Mouse (Mus musculus): Measurements from ENCODE around the gene Ehf. TPM values are rescaled to one million over a fixed set of nuclear protein-coding genes. Genes with fewer than 3 reads are reported as not detected.
A peak's percentile ranks its signal among the peaks of the same experiment; 100 is the strongest.

Ehf gene
- polyA plus RNA-seq, 1 experiment from 2014 or later, result 1.3 TPM

DNA sequence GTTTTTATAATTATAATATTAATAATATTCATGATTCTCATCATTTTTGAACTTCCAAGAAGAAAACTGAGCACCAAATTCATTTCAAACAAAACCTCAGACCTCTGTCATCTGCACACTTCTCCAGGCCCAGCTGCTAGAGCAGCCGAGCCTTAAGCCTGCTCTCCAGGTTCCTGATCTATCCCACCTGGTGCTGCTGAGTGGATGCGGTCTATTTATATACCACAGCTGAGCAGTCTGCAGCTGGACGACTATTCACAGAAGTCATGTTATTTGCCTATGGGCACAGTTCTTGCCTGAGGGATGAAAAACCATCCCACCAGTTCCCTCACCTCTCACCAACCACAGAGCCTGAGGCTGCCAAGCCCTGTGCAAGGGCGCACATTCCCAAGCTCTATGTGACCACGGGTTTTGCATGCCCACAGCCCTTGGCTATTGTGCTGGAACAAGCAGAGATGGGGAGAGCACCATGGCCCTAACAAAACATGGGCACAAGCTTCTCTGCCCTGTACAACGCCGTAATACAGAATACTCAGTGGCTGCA lies 13.6 kb downstream of the Ehf start:
- H3K9ac ChIP-seq (ENCODE audit: low read length), result no peak overlapping the region
- peaks cover 7% of the 10 kb centered on the region for H3K4me1 ChIP-seq (ENCODE audit: control insufficient read depth, insufficient read depth, low read length)
- ATAC-seq (replicated peaks; ENCODE audit: extremely low read depth, insufficient read depth, low FRiP score), result peak; percentile 67
- H3K27me3 ChIP-seq (ENCODE audit: control insufficient read depth, insufficient read depth, low read length), result no peaks in the 10 kb centered on the region
- WGBS, result 43% methylated on average over 7 of the region's 7 CpGs
- no peaks in the 10 kb centered on the region for H3K9me3 ChIP-seq (replicated peaks; ENCODE audit: control insufficient read depth, low read length)
- no peak overlapping the region for H3K4me2 ChIP-seq (ENCODE audit: low read depth, low read length)
- H3K36me3 ChIP-seq (ENCODE audit: control insufficient read depth, insufficient read depth), result no peaks in the 10 kb centered on the region
- H3K27ac ChIP-seq (ENCODE audit: low read length), result no peak overlapping the region
- no peak overlapping the region for H3K4me3 ChIP-seq (ENCODE audit: low read length)

DNA sequence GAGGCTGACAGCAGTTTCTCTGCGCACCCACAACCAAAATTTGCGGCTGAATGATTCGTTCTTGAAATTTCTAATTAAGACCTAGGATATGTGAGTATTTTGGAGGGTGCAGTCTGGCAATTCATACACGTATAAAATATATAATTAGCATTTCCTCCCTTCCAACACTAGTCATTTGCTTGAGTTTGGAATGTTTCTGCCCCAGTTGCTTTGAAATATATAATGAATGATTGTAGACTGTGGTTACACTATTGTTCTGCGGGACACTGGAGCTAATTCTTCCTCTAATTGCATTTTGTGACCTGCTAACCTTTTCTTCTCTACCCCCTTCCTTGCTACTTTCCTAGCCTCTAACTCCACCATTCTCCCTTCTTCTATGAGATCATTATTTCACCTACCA lies 15.4 kb downstream of the Ehf start:
- no peak for ATAC-seq (replicated peaks; ENCODE audit: extremely low read depth, insufficient read depth, low FRiP score)
- WGBS, result 90% methylated on average over 5 of the region's 5 CpGs
- H3K9me3 ChIP-seq (replicated peaks; ENCODE audit: control insufficient read depth, low read length), result no peaks in the 10 kb centered on the region

DNA sequence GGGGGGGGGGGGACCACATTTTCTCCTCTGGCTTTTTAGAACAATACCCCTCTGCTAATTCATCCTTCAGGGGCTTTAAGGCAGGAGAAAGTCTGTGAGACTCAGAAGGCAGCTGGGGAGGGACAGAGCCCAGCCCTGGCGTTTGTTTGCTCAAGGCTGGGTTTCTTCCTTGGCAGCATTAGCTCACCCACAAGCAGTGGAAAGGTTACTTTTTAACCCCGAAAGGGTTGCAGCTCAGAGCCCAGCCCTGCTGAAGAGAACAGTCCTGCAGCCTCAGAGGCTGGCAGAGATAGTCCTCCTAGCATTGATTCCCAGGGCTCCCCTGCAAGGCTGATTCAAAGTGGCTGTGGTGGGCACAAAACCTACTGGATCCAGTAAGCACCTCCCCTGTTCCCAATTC lies 17.5 kb downstream of the Ehf start:
- Histone ChIP-seq H3K36me3 (ENCODE audit: control insufficient read depth, insufficient read depth) (no peaks in the 10 kb centered on the region), H3K9me3 (replicated peaks; ENCODE audit: control insufficient read depth, low read length) (no peaks in the 10 kb centered on the region), H3K4me2 (ENCODE audit: low read depth, low read length) (no peak overlapping the region), H3K27ac (ENCODE audit: low read length) (no peak overlapping the region), H3K4me1 (ENCODE audit: control insufficient read depth, insufficient read depth, low read length) (peaks cover 17% of the 10 kb centered on the region), H3K9ac (ENCODE audit: low read length) (no peak overlapping the region), H3K4me3 (ENCODE audit: low read length) (no peak overlapping the region), H3K27me3 (ENCODE audit: control insufficient read depth, insufficient read depth, low read length) (no peaks in the 10 kb centered on the region)
- no peak for ATAC-seq (replicated peaks; ENCODE audit: extremely low read depth, insufficient read depth, low FRiP score)
- WGBS, result 41% methylated on average over 2 of the region's 2 CpGs

More for the DNA sequence above, 15.4 kb downstream of the Ehf start:
- H3K27ac ChIP-seq (ENCODE audit: low read length), result no peak overlapping the region
- no peaks in the 10 kb centered on the region for H3K36me3 ChIP-seq (ENCODE audit: control insufficient read depth, insufficient read depth)
- H3K4me3 ChIP-seq (ENCODE audit: low read length), result no peak overlapping the region
- no peak overlapping the region for H3K9ac ChIP-seq (ENCODE audit: low read length)
- H3K4me2 ChIP-seq (ENCODE audit: low read depth, low read length), result no peak overlapping the region
- H3K4me1 ChIP-seq (ENCODE audit: control insufficient read depth, insufficient read depth, low read length), result peaks cover 7% of the 10 kb centered on the region
- H3K27me3 ChIP-seq (ENCODE audit: control insufficient read depth, insufficient read depth, low read length), result no peaks in the 10 kb centered on the region

DNA sequence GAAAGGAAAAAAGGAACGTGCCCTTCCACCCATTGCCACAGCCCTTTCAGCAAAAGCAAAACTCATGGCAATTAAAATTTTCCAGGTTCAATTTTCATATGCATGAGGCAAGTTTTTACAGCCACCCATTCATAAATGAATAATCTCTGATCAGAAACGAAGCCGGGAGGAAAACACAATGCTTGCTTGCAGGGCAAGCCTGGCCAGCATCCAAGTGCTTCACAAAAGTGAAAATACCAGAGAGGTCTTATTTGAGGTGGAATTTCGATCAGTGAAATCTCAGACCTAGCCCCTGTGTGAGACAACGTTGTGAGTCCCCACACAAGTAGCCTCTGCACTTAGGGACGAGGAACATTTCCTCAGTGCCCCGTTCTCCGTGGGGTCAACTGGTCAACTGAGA lies 19.3 kb downstream of the Ehf start:
- Histone ChIP-seq H3K4me1 (ENCODE audit: control insufficient read depth, insufficient read depth, low read length) (peaks cover 10% of the 10 kb centered on the region; the same call in 1 of the 2 replicates), H3K9me3 (replicated peaks; ENCODE audit: control insufficient read depth, low read length) (no peaks in the 10 kb centered on the region), H3K36me3 (ENCODE audit: control insufficient read depth, insufficient read depth) (no peaks in the 10 kb centered on the region), H3K27ac (ENCODE audit: low read length) (no peak overlapping the region), H3K9ac (ENCODE audit: low read length) (no peak overlapping the region), H3K4me2 (ENCODE audit: low read depth, low read length) (no peak overlapping the region), H3K27me3 (ENCODE audit: control insufficient read depth, insufficient read depth, low read length) (no peaks in the 10 kb centered on the region), H3K4me3 (ENCODE audit: low read length) (no peak overlapping the region)
- WGBS, result 61% methylated on average over 8 of the region's 8 CpGs
- no peak for ATAC-seq (replicated peaks; ENCODE audit: extremely low read depth, insufficient read depth, low FRiP score)

DNA sequence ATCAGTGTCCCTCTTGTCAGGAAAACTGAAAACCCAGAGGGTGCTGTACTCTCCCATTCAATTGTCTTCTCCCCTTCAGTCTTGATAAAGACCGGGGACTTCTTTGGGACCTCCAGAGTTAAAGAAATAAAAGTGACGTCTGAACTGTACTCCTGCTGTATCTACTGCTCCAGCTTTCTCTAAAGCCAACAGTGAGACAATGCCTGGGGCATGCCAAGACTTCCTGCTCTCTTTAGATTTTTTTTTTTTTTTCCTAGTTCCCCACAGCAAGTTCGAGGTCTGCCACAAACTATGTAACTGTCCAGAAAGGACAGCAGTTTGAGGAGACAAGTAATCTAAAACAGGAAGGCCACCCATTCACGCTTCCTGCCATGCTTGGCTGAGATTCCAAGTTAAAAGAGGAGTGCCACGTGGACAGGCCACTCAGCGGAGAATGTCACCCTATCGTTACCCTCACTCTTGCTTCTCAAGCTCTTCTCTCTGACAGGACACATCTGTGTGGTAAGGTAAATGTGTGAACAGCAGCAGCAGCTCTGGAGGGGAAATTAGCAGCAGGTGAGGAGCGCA lies 20.8 kb downstream of the Ehf start:
- no peaks in the 10 kb centered on the region for H3K27me3 ChIP-seq (ENCODE audit: control insufficient read depth, insufficient read depth, low read length)
- WGBS, result 15% methylated on average over 8 of the region's 8 CpGs
- no peaks in the 10 kb centered on the region for H3K9me3 ChIP-seq (replicated peaks; ENCODE audit: control insufficient read depth, low read length)
- H3K4me3 ChIP-seq (ENCODE audit: low read length), result no peak overlapping the region
- peak; percentile 64 for ATAC-seq (replicated peaks; ENCODE audit: extremely low read depth, insufficient read depth, low FRiP score)
- H3K27ac ChIP-seq (ENCODE audit: low read length), result 0 out of 2 replicates have a peak overlapping the region, but pooled peaks have one; percentile 23
- H3K4me2 ChIP-seq (ENCODE audit: low read depth, low read length), result no peak overlapping the region
- no peaks in the 10 kb centered on the region for H3K36me3 ChIP-seq (ENCODE audit: control insufficient read depth, insufficient read depth)
- H3K4me1 ChIP-seq (ENCODE audit: control insufficient read depth, insufficient read depth, low read length), result peaks cover 10% of the 10 kb centered on the region; the same call in 1 of the 2 replicates
- no peak overlapping the region for H3K9ac ChIP-seq (ENCODE audit: low read length)

DNA sequence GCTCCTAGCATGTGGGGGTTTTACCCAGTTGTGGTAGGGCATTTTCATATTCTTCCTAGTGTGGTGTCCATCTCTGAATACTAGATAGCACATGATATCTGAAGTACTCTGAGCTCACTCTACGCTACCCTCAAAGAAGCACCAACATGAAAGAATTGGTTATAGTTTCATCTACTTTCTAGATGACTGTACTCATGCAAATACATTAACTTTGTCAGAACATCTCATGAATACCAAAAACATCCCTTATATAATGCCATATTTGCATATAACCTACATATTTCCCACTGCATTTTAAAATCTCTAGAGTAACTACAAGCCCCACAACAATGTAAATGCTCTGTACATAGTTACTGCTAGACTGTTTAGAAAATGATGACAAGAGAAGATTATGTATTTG lies 23.2 kb downstream of the Ehf start:
- WGBS, result 92% methylated on average over 1 of the region's 1 CpGs
- no peak overlapping the region for H3K9ac ChIP-seq (ENCODE audit: low read length)
- H3K4me2 ChIP-seq (ENCODE audit: low read depth, low read length), result no peak overlapping the region
- no peak overlapping the region for H3K27ac ChIP-seq (ENCODE audit: low read length)
- no peak overlapping the region for H3K4me3 ChIP-seq (ENCODE audit: low read length)
- ATAC-seq (replicated peaks; ENCODE audit: extremely low read depth, insufficient read depth, low FRiP score), result no peak
- no peaks in the 10 kb centered on the region for H3K27me3 ChIP-seq (ENCODE audit: control insufficient read depth, insufficient read depth, low read length)
- peaks cover 10% of the 10 kb centered on the region; the same call in 1 of the 2 replicates for H3K4me1 ChIP-seq (ENCODE audit: control insufficient read depth, insufficient read depth, low read length)
- no peaks in the 10 kb centered on the region for H3K9me3 ChIP-seq (replicated peaks; ENCODE audit: control insufficient read depth, low read length)
- no peaks in the 10 kb centered on the region for H3K36me3 ChIP-seq (ENCODE audit: control insufficient read depth, insufficient read depth)

DNA sequence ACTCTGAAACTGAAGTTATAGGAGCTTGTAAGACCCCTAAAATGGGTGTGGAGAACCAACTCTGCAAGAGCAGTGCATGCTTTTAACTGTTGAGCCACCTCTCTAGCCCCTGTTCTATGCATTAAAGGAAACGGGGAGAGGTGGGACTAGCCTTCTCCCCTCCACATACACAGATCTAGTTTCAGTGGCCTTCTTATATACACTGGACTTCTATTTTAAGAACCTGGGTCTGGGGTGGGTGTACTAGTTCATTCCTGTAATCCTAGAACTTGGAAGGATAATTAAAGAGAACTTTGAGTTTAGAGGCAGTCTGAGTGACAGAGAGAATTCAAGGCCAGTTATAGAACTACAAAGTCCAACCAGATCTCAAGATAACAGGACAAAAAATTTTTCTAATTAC lies 24.6 kb downstream of the Ehf start:
- H3K27me3 ChIP-seq (ENCODE audit: control insufficient read depth, insufficient read depth, low read length), result no peaks in the 10 kb centered on the region
- H3K4me2 ChIP-seq (ENCODE audit: low read depth, low read length), result no peak overlapping the region
- H3K27ac ChIP-seq (ENCODE audit: low read length), result no peak overlapping the region
- H3K9ac ChIP-seq (ENCODE audit: low read length), result no peak overlapping the region
- H3K4me3 ChIP-seq (ENCODE audit: low read length), result no peak overlapping the region
- H3K4me1 ChIP-seq (ENCODE audit: control insufficient read depth, insufficient read depth, low read length), result peaks cover 10% of the 10 kb centered on the region; the same call in 1 of the 2 replicates
- WGBS, result 44% methylated on average over 1 of the region's 1 CpGs
- H3K36me3 ChIP-seq (ENCODE audit: control insufficient read depth, insufficient read depth), result no peaks in the 10 kb centered on the region
- no peak for ATAC-seq (replicated peaks; ENCODE audit: extremely low read depth, insufficient read depth, low FRiP score)
- H3K9me3 ChIP-seq (replicated peaks; ENCODE audit: control insufficient read depth, low read length), result no peaks in the 10 kb centered on the region

DNA sequence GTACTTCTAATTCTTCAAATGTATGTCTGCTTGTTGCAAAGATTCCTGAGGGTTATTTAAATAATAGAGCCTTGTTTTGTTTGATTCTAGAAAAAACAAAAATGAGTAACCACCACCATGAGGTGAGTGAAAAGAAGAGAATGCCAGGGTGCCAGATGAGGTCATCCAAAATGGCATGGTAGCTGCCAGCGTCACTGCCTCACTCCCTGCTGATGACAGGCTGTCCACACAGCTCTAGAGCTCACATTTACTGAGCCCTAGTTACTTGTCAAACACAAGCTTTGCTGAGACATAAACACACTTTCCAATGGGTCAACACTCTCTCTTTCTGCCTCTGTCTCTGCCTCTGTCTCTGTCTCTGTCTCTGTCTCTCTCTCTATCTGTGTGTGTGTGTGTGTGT lies 25.3 kb downstream of the Ehf start:
- WGBS, result 23% methylated on average over 1 of the region's 1 CpGs
- peaks cover 10% of the 10 kb centered on the region; the same call in 1 of the 2 replicates for H3K4me1 ChIP-seq (ENCODE audit: control insufficient read depth, insufficient read depth, low read length)
- no peak overlapping the region for H3K9ac ChIP-seq (ENCODE audit: low read length)
- H3K36me3 ChIP-seq (ENCODE audit: control insufficient read depth, insufficient read depth), result no peaks in the 10 kb centered on the region
- H3K4me3 ChIP-seq (ENCODE audit: low read length), result no peak overlapping the region
- ATAC-seq (replicated peaks; ENCODE audit: extremely low read depth, insufficient read depth, low FRiP score), result peak; percentile 75
- no peaks in the 10 kb centered on the region for H3K27me3 ChIP-seq (ENCODE audit: control insufficient read depth, insufficient read depth, low read length)
- H3K9me3 ChIP-seq (replicated peaks; ENCODE audit: control insufficient read depth, low read length), result no peaks in the 10 kb centered on the region
- no peak overlapping the region for H3K27ac ChIP-seq (ENCODE audit: low read length)
- H3K4me2 ChIP-seq (ENCODE audit: low read depth, low read length), result no peak overlapping the region

DNA sequence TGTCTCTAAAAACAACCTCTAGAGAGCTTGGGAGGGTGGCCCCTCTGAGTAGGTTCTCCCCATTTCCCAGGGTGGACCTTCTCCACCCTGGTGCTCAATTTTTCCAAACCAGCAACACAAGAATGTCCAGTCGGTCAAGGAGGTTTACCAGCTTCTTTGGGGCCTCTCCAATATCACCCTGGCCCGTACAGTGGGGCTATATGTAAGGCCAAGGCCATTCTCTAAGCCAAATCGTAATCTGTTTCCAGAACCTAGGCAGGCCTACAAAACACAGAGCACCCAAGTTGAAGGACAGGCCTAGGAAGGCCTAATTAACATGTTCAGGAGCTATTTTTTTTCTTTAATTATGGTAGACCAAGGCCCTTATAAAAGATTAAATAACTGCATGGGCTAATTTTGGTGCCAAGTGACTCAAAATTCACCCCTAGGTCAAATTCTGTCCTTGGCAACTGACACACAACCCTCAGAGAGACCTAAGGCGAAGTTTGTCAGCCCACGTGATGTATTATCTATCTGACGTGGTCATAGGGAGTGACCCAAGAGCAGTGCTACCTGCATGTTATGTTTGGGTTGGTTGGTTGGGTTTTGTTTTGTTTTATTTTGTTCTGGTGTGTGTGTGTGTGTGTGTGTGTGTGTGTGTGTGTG lies 27.6 kb downstream of the Ehf start:
- H3K36me3 ChIP-seq (ENCODE audit: control insufficient read depth, insufficient read depth), result no peaks in the 10 kb centered on the region
- no peaks in the 10 kb centered on the region for H3K9me3 ChIP-seq (replicated peaks; ENCODE audit: control insufficient read depth, low read length)

More for the DNA sequence above, 27.6 kb downstream of the Ehf start:
- WGBS, result 81% methylated on average over 6 of the region's 6 CpGs
- H3K9ac ChIP-seq (ENCODE audit: low read length), result no peak overlapping the region
- ATAC-seq (replicated peaks; ENCODE audit: extremely low read depth, insufficient read depth, low FRiP score), result no peak
- no peaks in the 10 kb centered on the region for H3K27me3 ChIP-seq (ENCODE audit: control insufficient read depth, insufficient read depth, low read length)
- no peak overlapping the region for H3K4me2 ChIP-seq (ENCODE audit: low read depth, low read length)
- H3K4me1 ChIP-seq (ENCODE audit: control insufficient read depth, insufficient read depth, low read length), result no peaks in the 10 kb centered on the region
- H3K27ac ChIP-seq (ENCODE audit: low read length), result no peak overlapping the region
- no peak overlapping the region for H3K4me3 ChIP-seq (ENCODE audit: low read length)

All from heart, embryonic 16.5 days (tissue).